Mouse (Mus musculus): ENCODE data around the gene Sac3d1.

The Sac3d1 gene

GRCm38 (mm10) chr19:6118677-6119185, 281 bp upstream of the Sac3d1 start:
- no peak for DNase-seq

GRCm38 (mm10) chr19:6117346-6117985, 984 bp downstream of the Sac3d1 start:
- DNase-seq = no peak

- DNase-seq = no peak
These were observed 2.2 kb downstream of the Sac3d1 start for GRCm38 (mm10) chr19:6116113-6116850.

DNA sequence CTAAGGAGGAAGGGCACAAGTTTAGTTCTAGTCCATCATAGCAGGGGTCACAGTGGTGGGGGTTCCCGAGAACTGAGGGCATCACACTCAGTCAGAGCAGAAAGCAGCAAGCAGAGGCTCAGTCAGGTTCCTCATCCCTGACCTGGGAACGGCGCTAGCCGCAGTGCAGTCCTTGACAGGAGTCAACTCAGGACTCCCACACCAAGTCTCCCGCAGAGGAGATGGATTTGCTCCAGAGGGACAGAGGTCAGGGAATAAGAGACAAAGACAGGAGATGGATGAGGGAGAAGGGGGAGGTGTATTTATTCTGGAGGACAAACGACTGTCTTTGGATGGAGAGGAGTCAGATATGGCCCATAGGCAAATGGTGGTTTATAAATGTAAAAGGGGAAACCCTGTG, 5.3 kb downstream of the Sac3d1 start:
- no peak for DNase-seq

DNA sequence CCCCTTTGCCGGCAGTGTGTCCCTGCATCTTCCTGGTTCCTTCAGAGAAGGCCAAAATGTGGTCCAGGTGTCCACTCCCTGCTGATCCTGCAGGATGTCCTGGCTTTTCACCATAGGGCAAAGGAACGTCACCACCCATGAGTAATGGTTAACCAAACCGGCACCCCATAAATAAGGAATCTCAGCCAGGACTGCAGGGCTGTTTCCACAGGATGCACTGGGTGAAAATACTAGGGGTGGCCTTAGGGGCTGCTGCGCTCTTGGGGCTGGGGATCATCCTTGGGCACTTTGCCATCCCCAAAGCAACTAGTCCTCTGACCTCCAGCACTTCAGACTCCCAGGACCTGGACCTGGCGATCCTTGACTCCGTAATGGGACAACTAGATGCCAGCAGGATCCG, 12.9 kb downstream of the Sac3d1 start, which contains the start of gene Naaladl1:
Naaladl1 (plus strand) TSS at position 197 of the 400 bp plus-strand sequence.
- no peak for DNase-seq

DNA sequence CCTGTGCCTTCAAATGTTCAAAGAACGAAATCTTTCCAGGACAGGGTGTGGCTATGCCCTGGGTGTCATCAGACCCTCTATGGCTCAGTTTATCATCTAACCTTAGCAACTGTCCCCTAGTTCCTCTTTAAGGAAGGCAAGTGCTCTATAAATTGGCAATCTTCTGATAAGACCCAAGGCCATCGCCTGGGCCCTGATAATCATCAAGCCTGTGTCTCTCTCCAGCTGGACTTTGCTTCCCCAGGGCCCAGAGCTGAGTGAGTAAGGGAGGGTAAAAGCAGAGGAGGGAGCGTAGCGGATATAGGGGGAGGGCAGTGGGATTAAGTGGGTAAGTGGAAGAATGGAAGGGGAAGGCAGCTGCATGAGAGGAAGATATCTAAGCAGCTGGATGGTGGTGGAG, 14.0 kb downstream of the Sac3d1 start:
- no peak for DNase-seq

- DNase-seq = no peak
These were observed 16.1 kb downstream of the Sac3d1 start for GRCm38 (mm10) chr19:6102169-6102853.

GRCm38 (mm10) chr19:6101186-6101585, 17.3 kb downstream of the Sac3d1 start:
- DNase-seq = no peak

DNA sequence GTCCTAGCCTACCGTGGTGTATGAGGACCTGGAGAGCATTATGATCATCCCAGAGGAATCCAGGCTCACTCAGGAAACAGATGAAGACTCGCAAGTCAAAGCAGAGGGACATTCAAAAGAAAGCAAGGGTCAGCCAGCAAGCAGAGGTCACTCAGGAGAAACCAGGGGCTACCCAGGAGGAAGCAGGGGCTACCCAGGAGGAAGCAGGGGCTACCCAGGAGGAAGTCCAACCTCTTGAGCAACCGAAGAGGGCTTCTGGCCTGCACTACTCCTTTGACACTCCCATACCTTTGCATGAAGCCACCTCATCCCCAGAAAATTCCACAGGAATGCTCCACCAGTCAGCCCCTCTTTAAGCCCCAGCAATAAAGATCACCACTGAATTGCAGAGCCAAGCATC, 20.6 kb downstream of the Sac3d1 start:
- no peak for DNase-seq

GRCm38 (mm10) chr19:6094119-6094518, 24.3 kb downstream of the Sac3d1 start, which contains the start of gene AC131692.1:
Gene AC131692.1 (plus strand): TSS chr19:6094419.
- no peak for DNase-seq

GRCm38 (mm10) chr19:6088841-6089240, 29.6 kb downstream of the Sac3d1 start:
- no peak for DNase-seq

GRCm38 (mm10) chr19:6085417-6085879, 33.0 kb downstream of the Sac3d1 start:
- DNase-seq = peak; percentile 90

DNA sequence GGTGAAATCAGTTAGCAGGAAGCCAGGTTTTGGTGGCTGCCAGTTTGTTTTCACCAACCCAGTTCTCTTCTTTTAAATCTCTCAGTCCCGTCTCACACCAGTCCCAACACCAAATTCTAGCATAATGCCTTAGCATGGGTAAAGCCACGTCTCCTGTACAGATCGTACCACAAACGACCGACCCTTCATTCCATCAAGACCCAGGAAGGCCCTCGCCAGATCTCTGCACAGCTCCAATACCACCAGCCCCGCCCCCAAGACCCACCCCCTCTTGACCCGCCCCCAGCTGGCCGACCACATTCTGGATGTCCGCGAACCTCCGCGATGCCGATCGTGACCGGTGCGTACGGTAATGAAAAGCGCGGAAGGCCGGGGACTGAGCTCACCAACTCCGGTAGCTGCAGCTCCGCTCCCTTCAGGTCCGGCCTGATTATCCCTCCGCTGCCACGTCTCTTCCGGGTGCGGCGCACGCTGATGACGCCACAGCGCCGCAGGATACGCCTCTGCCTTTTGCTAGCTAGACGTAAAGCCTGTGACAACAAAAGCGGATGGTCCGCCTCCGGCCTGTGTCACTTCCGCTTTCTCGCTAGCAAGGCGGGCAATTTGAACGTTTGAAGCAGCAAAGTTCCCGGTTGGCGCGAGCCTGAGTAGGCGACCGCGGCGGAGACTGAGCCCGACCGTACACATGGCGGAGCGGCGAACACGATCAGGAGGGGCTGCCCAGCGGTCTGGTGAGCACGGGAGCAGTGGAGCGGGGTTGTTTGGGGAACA, 33.8 kb downstream of the Sac3d1 start, which contains the start of the genes Zfpl1 and Cdca5:
Zfpl1 (minus strand) TSS at position 479 of the 771 bp plus-strand sequence.
Cdca5 (plus strand) TSS at position 506 of the 771 bp plus-strand sequence.
- DNase-seq = peak; percentile 99

GRCm38 (mm10) chr19:6082156-6082555, 36.3 kb downstream of the Sac3d1 start, which contains the start of gene Gm28374:
Gene Gm28374 (minus strand): TSS chr19:6082256.
- no peak for DNase-seq

DNA sequence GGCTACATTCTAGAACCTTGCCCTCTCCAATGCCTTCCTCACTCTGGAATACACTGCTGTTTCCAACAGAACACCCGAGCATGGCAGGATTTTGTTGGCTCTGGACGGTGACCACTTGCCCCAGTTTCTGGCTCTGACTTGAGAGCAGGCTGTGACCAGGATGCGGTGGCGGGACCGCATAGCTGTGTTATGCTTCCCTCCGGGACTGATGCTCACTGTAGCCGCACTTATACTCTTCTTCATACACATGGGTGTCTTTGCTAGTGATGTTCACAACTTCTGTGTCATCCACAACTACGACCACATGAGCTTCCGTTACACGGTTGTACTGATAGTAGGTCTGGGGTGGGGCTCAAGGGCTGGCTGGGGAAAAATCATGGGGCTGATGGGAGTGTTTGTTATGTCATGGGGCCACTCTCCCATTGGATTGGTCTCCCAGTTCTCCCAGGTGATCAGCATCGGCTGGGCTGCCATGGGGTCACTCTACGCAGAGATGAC, 38.4 kb downstream of the Sac3d1 start, which contains the start of gene Tmem262:
Tmem262 (plus strand) TSS at position 51 of the 498 bp plus-strand sequence.
- no peak for DNase-seq

- peak; percentile 96 for DNase-seq
These were observed 41.7 kb downstream of the Sac3d1 start, which contains the start of gene Vps51 for GRCm38 (mm10) chr19:6076564-6077393. Gene Vps51 (minus strand): TSS chr19:6077231.

DNA sequence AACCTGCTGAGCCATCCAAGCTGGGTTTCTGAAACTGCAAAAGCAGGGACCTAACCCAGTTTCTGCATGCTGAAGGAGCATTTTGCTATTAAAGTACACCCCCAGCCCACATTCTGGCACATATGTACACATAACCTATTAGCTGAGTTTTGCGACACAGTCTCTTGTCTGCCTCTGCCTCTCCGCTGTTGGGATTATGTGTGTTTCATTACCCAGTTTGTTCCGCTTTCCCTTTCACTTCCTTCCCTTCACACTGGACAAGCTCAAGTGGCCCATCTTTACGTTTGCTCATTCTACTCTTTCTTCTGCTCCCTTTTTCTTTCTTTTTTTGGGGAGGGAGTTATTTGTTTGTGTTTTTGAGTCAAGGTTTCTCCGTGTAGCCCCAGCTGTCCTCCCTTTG, 44.6 kb downstream of the Sac3d1 start:
- no peak for DNase-seq

DNA sequence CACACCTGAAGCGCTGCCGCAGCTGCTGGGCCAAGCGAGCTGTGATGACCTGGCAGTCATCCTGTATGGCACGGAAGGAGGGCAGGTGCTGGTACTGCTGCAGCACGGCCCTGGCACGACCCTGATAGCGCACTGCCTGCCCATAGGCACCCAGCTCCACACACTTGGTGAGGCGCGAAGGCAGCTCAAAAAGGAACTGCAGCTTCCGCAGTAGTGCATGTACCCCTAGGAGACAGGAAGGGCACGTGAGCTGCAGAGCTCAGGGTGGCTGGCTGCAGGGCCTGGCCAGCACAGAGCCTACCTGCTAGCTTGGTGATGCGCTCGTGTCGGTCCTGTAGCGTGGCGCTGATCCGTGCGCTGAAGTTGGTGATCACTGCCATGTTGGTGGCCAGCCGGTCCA, 47.2 kb downstream of the Sac3d1 start:
- no peak for DNase-seq

DNA sequence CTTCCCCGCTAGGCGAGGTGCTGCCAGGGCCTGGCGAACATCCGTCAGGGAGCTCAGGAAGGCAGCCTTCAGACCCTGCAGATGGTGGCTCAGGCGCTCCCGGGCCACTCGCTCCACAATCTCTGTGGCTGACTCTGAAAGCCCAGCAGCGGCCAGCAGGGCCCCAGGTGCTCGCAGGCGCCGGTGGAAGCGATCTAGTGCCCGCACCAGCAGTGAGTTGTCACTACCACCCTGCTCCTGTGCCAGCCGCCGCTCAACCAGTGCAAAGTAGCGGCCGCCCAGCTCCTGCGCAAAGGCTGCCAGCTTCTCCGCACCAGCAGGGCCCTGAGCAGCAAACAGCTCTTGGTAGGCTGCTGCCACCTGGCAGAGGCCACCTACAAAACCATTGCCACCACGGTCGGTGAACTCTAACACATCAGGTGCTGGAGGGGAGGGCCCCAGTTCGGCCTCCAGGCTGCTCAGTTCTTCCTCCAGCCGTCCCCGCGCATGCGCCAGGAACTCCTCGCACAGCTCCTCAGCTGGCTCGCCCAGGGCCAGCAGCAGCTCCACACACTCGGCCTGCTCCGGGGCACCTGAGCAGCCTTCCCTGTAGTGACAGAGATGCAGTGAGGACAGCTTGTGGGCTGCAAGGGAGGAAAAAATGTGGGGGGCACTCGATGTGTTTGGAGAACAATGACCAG, 47.7 kb downstream of the Sac3d1 start:
- no peak for DNase-seq

- DNase-seq = no peak
These were observed 48.6 kb downstream of the Sac3d1 start for GRCm38 (mm10) chr19:6069851-6070250.
